Mouse (Mus musculus): ENCODE measurements around the gene 2900011O08Rik. TPM values are rescaled to one million over a fixed set of nuclear protein-coding genes. Genes with fewer than 3 reads are reported as not detected.
A peak's percentile ranks its signal among the peaks of the same experiment; 100 is the strongest.
"Not testable (repeated sequence)": the region's sequence is repeated elsewhere in the genome, so short reads cannot be mapped to it uniquely, and the experiment has no call there.

2900011O08Rik gene
- polyA plus RNA-seq, 1 experiment, result 260 TPM

DNA sequence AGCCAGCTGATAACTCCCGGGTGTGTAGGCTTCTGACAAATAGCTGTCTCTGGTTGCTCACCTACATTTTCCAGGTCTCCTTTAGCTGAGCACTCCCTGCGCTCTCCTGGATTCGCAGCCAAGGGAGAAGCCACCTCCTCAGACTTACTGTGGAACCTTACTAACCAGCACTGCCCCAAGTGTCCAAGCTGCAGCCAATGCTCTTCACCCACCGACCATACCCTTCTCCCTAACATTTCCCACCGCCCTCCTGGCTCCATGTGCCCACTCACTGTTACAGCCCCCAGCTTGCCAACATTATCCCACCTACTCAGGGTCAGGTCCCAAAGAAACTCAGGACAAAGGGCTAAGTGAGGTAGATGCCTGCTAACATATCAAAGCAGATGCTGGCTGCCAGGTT, 66.7 kb downstream of the 2900011O08Rik start:
- H3K27ac ChIP-seq (ENCODE audit: insufficient read depth, low read length), result 0 out of 2 replicates have a peak overlapping the region, but pooled peaks have one; percentile 5
- H3K4me1 ChIP-seq (ENCODE audit: control insufficient read depth, insufficient read depth, low read length), result peaks cover 16% of the 10 kb centered on the region
- TF ChIP-seq POLR2A (IDR thresholded peaks at IDR 0.05; ENCODE audit: extremely low read depth, insufficient read depth, low read length) (no peak), CTCF (IDR thresholded peaks at IDR 0.05; ENCODE audit: extremely low read depth, insufficient read depth, low read length) (no peak)
- no peak overlapping the region for H3K4me3 ChIP-seq (ENCODE audit: insufficient read depth, low read length)

DNA sequence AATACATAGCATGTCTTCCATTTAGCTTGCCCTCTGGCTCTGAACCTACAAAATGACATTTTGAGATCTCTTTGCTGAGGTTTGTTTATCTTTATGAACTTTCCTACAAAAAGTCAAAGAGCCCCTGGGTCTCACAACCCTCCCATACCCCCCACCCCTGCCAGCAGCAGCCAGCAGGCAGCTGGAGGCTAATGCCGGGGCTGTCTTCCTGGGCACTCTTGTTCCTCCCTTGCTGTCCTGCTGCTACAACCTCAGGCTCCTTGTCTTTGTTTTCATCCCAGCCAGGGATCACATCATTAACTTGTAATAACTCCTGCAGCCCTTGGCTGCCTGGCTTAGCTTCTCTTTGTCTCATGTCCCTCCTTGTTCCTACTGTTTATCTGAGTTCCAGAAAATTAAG, 68.9 kb downstream of the 2900011O08Rik start:
- peaks cover 16% of the 10 kb centered on the region for H3K4me1 ChIP-seq (ENCODE audit: control insufficient read depth, insufficient read depth, low read length)
- no peak overlapping the region for H3K27ac ChIP-seq (ENCODE audit: insufficient read depth, low read length)
- TF ChIP-seq CTCF (IDR thresholded peaks at IDR 0.05; ENCODE audit: extremely low read depth, insufficient read depth, low read length) (no peak), POLR2A (IDR thresholded peaks at IDR 0.05; ENCODE audit: extremely low read depth, insufficient read depth, low read length) (no peak)
- H3K4me3 ChIP-seq (ENCODE audit: insufficient read depth, low read length), result no peak overlapping the region

DNA sequence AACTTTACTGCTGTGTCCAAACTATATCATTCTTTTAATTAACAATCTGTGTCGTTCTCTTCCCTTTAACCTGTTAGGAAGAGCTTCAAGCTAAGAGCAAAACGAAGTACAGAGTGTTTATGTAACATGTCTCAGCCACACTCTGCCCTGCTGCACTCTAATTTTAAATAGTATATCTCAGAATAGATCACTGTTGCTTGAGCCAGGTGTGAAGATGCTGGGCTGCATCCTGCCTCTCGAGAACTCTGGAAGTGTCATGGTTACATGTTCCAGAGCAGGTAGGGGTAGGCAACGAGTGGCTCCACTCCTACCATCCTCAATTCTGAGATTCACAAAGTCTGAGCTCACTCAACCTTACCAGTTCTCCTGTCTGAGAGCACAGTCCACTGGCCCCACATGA, 70.3 kb downstream of the 2900011O08Rik start:
- TF ChIP-seq CTCF (IDR thresholded peaks at IDR 0.05; ENCODE audit: extremely low read depth, insufficient read depth, low read length) (no peak), POLR2A (IDR thresholded peaks at IDR 0.05; ENCODE audit: extremely low read depth, insufficient read depth, low read length) (no peak)
- Histone ChIP-seq H3K4me1 (ENCODE audit: control insufficient read depth, insufficient read depth, low read length) (peaks cover 16% of the 10 kb centered on the region), H3K27ac (ENCODE audit: insufficient read depth, low read length) (no peak overlapping the region), H3K4me3 (ENCODE audit: insufficient read depth, low read length) (no peak overlapping the region)

DNA sequence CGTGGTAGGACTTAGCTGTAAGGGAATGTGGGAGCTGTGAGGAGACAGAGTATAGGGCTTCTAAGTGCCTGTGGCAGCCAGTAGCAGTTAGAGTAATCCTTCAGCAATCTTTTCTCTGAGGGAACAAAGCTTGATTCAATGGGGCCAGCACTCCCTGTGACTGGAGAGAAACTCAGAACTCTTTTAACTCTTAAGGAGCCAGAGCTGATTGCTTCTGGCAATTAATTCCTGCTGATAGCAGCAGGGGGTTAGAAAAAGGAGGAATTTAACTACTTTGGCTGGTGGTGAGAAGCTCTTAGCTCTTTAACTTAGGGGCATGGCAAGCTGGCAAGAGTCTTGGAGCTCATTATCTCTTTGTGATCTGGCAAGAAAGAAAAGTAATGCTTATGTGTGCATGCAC, 72.1 kb downstream of the 2900011O08Rik start:
- no peak overlapping the region for H3K27ac ChIP-seq (ENCODE audit: insufficient read depth, low read length)
- peaks cover 11% of the 10 kb centered on the region for H3K4me1 ChIP-seq (ENCODE audit: control insufficient read depth, insufficient read depth, low read length)
- H3K4me3 ChIP-seq (ENCODE audit: insufficient read depth, low read length), result no peak overlapping the region
- TF ChIP-seq CTCF (IDR thresholded peaks at IDR 0.05; ENCODE audit: extremely low read depth, insufficient read depth, low read length) (no peak), POLR2A (IDR thresholded peaks at IDR 0.05; ENCODE audit: extremely low read depth, insufficient read depth, low read length) (no peak)

DNA sequence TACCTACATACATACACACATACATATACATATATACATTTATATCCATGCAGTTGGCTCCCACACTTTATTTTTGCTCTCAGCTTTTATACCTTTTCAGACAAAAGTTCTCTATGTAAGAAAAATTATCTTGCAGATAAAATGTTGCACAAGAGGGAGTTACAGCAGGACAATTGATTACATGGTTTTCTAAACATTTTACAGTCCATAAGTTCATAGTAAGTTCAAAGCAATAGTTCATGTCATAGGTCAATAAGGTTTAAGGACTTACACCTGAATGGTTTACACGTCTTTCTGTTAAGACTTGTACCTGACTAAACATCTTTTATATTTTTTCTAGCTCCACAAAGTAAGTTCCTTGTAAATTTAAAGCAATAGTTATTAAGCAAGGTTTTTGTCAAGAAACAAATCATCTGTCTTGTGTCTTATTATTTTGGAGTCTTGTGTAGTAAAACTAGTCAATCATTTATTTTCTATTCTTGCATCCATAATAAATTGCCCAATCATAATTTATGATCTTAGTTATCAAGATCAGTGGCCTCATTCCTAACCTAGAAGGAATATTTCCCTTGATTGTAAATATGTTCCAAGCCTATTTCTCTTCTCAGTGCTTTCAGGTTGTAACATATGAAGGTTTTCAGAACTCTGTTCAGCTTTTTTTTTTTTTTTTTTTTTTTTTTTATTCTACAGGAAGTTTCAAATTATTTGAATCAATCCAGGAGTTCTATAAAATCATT, 72.9 kb downstream of the 2900011O08Rik start:
- Histone ChIP-seq H3K4me3 (ENCODE audit: insufficient read depth, low read length) (no peak overlapping the region), H3K27ac (ENCODE audit: insufficient read depth, low read length) (no peak overlapping the region), H3K4me1 (ENCODE audit: control insufficient read depth, insufficient read depth, low read length) (peaks cover 11% of the 10 kb centered on the region)
- TF ChIP-seq CTCF (IDR thresholded peaks at IDR 0.05; ENCODE audit: extremely low read depth, insufficient read depth, low read length) (no peak), POLR2A (IDR thresholded peaks at IDR 0.05; ENCODE audit: extremely low read depth, insufficient read depth, low read length) (no peak)

DNA sequence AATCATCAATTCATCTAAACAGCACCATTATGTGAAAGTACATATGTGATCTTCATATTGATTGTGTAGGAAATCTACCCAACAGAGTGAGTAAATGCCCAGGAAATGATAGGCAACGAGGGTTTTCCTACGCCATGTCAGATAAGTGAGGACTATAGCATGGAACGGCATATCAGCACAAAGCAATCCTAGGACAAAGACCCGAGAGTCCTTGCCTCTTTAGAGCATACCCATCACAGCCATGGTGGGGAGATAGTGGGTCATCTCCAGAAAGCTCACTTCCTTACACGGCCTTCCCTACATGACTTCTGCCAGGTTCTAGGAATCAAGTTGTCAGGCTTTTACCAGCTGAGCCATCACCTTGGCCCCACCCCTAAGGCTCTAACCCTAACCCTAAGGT, 73.5 kb downstream of the 2900011O08Rik start:
- H3K27ac ChIP-seq (ENCODE audit: insufficient read depth, low read length), result no peak overlapping the region
- TF ChIP-seq POLR2A (IDR thresholded peaks at IDR 0.05; ENCODE audit: extremely low read depth, insufficient read depth, low read length), result no peak
- no peak for TF ChIP-seq CTCF (IDR thresholded peaks at IDR 0.05; ENCODE audit: extremely low read depth, insufficient read depth, low read length)
- peaks cover 11% of the 10 kb centered on the region for H3K4me1 ChIP-seq (ENCODE audit: control insufficient read depth, insufficient read depth, low read length)
- H3K4me3 ChIP-seq (ENCODE audit: insufficient read depth, low read length), result no peak overlapping the region

DNA sequence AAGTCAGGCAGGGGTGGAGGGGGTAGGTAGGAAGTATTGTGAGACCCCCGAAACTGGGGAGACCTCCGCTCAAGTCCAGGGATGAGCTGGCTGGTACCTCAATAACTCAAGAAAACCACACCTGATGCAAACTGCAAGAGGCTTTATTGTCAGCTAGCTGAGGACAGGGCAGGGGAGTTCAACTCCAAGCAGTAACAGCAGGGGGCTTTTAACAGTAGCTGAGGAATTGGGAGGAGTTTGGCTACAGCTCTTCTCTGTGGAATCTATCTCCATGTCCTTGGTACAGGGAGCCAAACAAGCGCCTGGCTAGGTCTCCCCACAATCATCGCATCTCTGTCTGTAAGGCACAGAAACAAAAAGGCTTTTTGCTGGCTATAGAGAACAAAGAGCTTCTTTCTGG, 80.2 kb downstream of the 2900011O08Rik start:
- not testable (repeated sequence) for H3K4me1 ChIP-seq (ENCODE audit: control insufficient read depth, insufficient read depth, low read length); H3K4me3 ChIP-seq (ENCODE audit: insufficient read depth, low read length); H3K27ac ChIP-seq (ENCODE audit: insufficient read depth, low read length)

DNA sequence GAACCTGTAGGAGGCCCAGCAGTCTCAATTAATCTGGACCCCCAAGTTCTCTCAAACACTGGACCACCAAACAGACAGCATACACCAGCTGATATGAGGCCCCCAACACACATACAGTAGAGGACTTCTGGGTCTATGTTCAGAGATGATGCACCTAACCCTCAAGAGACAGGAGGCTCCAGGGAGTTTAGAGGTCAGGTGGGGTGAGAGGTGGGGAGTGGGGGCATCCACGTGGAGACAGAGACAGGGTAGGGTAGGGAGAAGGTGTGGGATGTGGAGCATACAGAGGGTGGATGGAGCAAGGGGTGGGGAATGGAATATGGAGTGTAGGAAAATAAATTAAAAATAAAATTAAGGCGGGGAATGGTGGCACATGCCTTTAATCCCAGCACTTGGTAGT, 82.3 kb downstream of the 2900011O08Rik start:
- H3K27ac ChIP-seq (ENCODE audit: insufficient read depth, low read length); H3K4me3 ChIP-seq (ENCODE audit: insufficient read depth, low read length); H3K4me1 ChIP-seq (ENCODE audit: control insufficient read depth, insufficient read depth, low read length): not testable (repeated sequence)

DNA sequence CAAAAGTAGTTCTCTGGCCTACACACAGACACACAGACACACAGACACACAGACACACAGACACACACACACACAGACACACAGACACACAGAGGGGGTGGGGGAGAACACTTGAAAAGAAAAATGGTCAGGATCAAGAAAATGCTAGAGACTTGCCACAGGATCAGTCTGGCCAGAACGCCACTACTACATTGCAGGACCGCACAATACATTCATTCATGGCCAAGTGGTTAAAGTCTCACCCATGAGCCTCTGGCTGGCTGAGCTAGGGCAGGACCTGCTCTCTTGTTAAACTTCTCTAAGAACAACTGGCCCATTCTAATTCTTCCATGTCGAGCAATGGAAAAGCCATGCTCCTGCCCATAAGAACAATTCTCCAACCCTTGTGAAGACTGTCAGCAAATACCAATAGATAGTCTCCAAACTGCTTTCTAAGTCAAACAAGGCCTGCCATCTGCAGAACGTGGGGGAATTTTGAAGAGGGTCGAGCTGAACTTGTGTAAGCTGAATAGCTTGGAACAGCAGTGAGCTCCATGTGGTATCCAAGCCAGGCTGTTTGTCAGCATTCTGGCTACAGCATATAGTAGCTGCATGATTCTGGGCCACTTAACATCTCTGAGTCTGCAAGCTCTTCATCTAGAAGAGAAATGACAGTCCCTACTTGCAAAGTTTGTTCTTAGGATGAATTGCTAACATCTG, 84.2 kb downstream of the 2900011O08Rik start:
- no peak overlapping the region for H3K27ac ChIP-seq (ENCODE audit: insufficient read depth, low read length)

DNA sequence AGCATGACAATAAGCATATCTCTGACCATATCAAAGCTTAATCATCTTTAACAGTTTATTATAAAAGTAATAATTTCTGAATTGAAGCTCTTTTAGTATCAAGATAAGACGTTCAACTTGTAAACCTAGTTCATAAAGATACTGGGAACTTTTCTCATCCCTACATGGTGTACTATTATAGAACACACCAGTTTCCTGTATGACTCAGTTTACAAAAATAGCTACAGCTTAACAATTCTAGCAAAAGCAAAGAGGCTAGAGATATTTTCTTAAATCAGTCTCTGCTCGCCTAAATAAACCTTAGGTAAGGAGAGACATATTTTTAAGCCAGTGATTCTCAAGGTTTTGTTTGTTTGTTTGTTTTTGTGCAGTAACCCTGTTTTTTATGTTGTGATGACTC, 96.5 kb downstream of the 2900011O08Rik start:
- no peak for TF ChIP-seq POLR2A (IDR thresholded peaks at IDR 0.05; ENCODE audit: extremely low read depth, insufficient read depth, low read length)
- TF ChIP-seq CTCF (IDR thresholded peaks at IDR 0.05; ENCODE audit: extremely low read depth, insufficient read depth, low read length), result no peak

More for the DNA sequence above, 84.2 kb downstream of the 2900011O08Rik start:
- no peak for TF ChIP-seq CTCF (IDR thresholded peaks at IDR 0.05; ENCODE audit: extremely low read depth, insufficient read depth, low read length)
- no peak for TF ChIP-seq POLR2A (IDR thresholded peaks at IDR 0.05; ENCODE audit: extremely low read depth, insufficient read depth, low read length)
- Histone ChIP-seq H3K4me3 (ENCODE audit: insufficient read depth, low read length) (no peak overlapping the region), H3K4me1 (ENCODE audit: control insufficient read depth, insufficient read depth, low read length) (peaks cover 3% of the 10 kb centered on the region)

More for the DNA sequence above, 96.5 kb downstream of the 2900011O08Rik start:
- peaks cover 4% of the 10 kb centered on the region for H3K4me1 ChIP-seq (ENCODE audit: control insufficient read depth, insufficient read depth, low read length)
- H3K4me3 ChIP-seq (ENCODE audit: insufficient read depth, low read length), result no peak overlapping the region
- H3K27ac ChIP-seq (ENCODE audit: insufficient read depth, low read length), result no peak overlapping the region
